Mouse (Mus musculus) retina, adult 2 months (tissue): ENCODE measurements at regions not wholly inside any gene's neighbourhood (a gene's known extent, or its start where the extent isn't known, plus 50 kb on each side); places are given as distances from the start of the nearest gene placed in this dataset.
A peak's percentile ranks its signal among the peaks of the same experiment; 100 is the strongest.

Experiments used
- DNase-seq: peaks from one replicate; pipeline ENCODE4 v3.0.0-alpha.2; 2012; ENCODE audit warnings: low read depth, low spot score

DNA sequence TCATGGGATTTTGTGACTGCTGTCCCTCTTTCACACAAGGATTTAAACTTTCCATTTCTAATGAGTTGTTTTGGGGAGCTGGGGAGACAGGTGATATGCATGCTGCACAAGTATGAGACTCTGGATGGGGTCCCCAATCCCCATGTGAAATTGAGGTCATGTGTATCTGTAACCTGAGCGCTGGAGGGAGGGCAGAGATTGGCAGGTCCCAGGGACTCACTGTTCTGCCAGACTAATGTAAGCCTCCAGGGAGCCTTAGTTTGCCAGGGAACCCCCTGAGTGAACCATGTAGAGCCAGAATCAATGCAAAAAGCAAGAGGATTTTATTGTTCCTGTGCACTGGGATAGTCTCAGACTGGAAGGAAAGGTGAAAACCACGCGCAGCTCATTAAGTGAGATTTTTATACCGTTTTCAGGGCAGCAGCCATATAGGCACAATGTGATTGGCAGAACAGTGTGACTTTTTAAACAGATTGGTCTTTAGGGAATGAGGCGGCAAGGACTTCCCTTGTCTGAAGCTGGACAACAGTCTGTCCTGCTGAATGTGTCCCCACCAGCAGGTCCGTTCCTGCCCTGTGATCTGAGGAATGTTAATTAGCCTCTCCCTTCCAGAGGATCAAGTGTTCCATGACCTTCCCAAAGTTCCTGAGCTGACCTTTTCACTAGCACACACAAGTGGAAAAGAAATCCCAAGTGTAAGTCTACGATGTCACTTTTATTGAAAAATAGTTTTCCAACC is 59.9 kb upstream of the Oxgr1 start:
- no peak for DNase-seq

- DNase-seq = no peak
Observed at GRCm38 (mm10) chr14:120102749-120103142, 60.5 kb upstream of the Oxgr1 start.

- DNase-seq = no peak
Observed at GRCm38 (mm10) chr14:120109846-120110245, 67.6 kb upstream of the Oxgr1 start.

DNA sequence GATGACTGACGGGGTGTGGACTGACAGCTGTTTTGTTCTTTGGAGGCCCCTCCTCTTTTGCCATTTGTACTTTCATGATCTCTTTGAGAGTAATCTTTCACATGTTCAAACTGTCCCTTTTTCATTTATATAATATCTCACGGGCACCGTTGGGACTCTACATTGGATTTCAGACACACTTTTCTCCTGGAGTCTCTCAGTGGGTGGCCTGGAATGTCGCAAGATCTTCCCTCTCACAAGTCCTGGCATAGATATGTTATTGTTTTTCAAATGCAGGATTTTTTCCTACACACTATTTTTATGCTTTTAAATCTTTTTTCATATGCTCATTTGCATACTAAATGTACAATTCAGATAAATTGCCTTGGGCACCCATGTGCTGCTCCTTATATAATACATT is 71.1 kb upstream of the Oxgr1 start:
- DNase-seq = no peak

DNA sequence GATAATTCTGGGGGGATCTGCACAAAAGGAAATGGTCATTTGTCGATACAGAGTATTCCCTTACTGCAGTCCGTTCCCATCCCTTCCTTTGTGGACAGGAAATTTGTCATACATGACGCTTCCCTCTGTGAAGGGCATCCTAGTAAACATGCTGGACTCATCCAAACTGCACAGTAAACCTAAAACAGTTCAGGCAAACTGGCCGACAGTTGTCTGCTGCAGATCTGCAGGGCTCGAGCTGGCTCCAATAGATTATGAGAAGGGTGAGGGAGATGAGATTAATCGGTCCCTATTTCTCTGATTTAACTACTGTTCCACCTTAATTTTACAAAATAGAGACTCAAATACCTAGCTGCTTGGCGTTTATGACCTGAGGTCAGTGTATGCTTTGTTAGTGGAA is 76.3 kb upstream of the Oxgr1 start:
- DNase-seq = no peak

- DNase-seq = no peak
Observed at GRCm38 (mm10) chr14:120119094-120119501, 76.9 kb upstream of the Oxgr1 start.

DNA sequence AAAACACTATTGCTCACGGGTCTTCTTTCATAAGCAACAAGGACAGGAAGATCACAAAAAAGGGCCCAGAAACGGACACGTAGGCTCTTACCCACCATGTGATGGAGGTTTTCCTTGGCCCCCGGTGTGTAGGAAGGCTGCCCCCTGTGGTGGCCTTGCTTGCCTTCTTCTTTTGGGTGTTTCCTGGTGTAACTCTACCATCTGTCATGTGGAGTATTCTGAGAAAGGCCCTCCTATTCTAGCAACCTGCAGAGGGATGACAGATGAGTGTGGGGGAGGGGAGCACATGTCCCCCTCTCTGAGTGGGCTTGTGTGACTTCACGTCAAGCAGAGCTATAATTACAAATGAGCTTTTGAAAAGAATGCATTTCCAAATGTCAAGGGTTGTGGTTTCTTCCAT is 77.3 kb upstream of the Oxgr1 start:
- DNase-seq = no peak

- DNase-seq = no peak
Observed at GRCm38 (mm10) chr14:120120261-120120660, 78.0 kb upstream of the Oxgr1 start.

GRCm38 (mm10) chr14:120125315-120125714 is 83.1 kb upstream of the Oxgr1 start:
- no peak for DNase-seq

DNA sequence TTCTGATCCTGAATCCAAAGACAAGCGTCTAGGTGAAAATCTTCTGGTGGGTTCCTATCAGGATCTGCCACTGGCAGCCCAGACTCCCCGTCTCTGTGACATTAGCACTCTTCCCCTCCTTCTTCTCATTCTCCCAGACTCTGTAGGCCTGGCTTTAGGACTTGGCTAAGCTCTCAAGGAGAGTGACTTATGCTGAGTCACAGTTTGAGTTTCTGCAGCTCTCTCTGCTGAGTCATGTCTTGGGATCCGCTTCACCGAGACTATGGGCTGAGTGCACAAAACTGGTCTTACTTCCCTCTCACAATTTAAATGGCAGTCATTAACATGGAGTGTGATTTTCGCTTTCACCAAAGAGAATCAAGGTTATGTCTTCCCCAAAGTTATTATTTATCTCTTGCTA is 85.2 kb upstream of the Oxgr1 start:
- DNase-seq = no peak

DNA sequence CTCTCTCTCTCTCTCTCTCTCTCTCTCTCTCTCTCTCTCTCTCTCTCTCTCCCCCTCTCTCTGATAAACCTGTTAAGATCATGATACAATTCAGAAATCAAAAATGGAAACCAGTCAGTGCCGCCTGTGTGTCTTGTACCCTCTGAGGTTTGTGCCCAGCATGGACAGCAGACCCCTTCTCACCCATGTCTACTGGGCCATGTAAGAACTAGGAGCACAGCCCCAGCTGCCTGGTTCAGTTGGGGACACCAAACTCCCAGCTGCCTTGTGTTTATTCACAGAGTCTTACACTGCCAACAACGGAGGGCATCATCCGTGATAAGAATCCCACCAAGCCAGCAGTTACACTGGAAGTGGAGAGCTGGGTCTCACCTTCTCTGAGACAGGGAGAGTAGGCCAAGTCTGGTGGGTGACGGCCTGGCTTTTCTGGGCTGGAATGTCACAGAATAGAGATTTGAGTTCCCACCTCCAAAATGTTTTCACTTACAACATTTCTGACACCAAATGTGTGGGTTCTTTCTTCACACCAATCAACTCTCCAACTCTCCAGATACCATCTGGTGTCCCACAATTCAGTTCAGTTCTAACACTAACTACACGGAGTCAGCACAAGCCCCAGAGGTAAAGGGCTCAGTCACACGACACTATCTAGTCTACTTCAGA is 92.2 kb upstream of the Oxgr1 start:
- no peak for DNase-seq

GRCm38 (mm10) chr14:120135198-120135597 is 93.0 kb upstream of the Oxgr1 start:
- DNase-seq = no peak

GRCm38 (mm10) chr14:120136736-120137135 is 94.5 kb upstream of the Oxgr1 start:
- DNase-seq = no peak

GRCm38 (mm10) chr14:120137680-120138136 is 95.5 kb upstream of the Oxgr1 start:
- peak; percentile 60 for DNase-seq

DNA sequence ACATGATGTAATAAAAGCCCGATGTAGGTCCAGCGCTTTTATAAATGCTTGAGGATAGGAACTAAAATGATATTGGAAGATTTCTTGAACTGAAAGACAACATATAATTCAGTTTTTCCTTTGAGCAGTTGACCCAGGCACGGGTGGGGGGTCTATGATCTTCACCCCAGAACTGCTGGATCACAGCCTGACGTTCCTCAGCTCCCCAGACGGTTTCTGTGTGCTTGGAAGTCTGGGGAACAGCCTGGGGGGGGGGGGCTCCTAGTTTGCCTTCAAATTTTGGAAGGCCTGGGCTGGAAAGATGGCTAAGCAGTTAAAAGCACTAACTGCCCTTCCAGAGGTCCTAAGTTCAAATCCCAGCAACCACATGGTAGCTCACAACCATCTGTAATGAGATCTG is 96.3 kb upstream of the Oxgr1 start:
- DNase-seq = no peak

DNA sequence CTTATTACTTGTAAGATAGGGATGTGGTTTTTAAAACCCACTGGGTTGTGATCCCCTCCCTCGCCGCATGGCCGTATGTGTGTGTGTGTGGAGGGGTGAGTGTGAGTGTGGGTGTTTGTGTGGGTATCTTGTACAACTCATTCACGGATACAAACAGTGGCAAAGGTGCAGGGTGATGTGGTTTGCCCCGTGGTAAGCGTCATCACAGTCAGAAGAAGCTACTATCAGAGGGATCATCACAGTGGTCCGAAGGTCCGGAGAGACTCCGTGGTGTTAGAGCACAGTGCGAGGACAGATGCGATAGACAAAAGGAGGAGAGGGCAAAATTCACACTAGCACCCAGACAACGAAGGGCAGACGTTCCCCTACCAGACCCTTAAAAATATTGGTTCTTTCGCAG is 97.0 kb upstream of the Oxgr1 start:
- no peak for DNase-seq

- no peak for DNase-seq
Observed at GRCm38 (mm10) chr14:120139671-120140071, 97.4 kb upstream of the Oxgr1 start.

GRCm38 (mm10) chr14:120140211-120140610 is 98.0 kb upstream of the Oxgr1 start:
- DNase-seq = no peak

GRCm38 (mm10) chr14:120140791-120141747 is 98.8 kb upstream of the Oxgr1 start:
- DNase-seq = no peak

DNA sequence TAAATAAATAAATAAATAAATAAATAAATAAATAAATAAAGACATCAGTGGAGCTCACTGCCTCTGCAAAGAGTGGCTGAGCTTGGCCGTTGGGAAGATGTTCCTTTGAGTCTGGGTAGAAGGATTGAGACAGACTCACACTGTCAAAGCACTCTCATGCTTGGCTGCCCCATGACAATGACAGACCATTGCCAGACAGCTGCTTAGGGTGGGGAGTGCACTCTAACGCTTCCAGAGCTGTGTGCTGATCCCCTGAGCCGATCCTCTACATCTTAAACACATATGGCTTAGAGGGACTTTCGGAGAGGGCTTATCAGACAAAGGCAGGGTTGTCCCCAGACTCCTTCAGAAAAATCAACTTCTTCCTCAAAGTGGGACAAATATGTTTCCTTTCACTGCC is 100.0 kb upstream of the Oxgr1 start:
- DNase-seq = no peak

DNA sequence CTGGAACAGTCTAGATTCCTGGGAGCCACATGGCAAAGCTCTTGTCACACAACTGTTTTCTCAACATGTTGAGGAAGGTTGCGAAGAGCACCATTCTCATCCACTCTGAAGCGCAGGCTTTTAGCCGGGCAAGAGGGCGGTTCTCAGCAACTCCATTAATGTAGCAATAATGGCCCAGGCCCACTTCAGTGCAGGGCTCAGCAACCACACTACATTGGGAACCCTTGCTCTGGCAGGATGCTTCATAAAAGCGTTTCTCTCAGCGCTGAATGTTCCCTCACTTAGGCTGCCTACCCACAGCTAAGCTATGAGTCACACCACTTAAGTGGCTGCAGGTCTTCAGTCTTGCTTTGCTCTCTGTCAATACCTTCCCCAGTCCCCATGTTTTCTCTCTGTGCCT is 102.2 kb upstream of the Oxgr1 start:
- DNase-seq = no peak

GRCm38 (mm10) chr14:120146312-120146711 is 104.1 kb upstream of the Oxgr1 start:
- no peak for DNase-seq
